Mouse (Mus musculus): Measurements from ENCODE around the gene Zfp366.

The Zfp366 gene

DNA sequence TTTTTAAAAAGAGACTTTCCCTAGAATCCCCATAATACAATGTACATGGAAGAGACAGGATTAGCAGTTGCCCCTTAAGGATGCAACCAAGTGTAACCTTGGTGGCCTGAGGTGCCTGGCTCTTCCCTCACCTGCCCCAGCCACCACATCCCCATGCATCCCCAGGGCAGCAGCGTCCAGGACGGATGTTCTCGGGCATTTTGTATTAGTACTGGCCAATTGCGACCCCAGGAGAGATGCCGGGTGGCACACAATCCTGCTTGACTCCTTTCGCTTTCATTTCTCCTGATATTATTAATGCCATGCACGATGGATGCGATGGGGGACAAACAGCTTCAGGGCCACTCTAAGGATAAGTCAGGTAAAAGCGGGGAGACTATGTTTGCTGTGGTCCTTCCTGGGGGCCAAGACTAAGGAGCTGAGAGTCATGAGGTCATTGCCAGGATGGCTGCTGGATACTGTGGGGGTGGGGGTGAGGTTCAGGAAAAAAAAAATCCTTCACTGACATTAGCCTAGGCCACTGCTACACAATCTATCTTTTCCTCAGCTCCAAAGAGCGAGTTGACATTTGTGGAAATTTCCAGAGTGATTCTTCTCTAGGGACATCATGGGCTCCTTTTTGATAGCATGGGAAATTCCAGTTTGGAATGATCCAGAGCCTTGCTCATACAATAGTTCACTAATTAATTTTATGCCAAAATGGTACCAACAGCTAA lies 1.7 kb downstream of the Zfp366 start:
- no peak for DNase-seq (ENCODE audit: low spot score in 2 of 2)

DNA sequence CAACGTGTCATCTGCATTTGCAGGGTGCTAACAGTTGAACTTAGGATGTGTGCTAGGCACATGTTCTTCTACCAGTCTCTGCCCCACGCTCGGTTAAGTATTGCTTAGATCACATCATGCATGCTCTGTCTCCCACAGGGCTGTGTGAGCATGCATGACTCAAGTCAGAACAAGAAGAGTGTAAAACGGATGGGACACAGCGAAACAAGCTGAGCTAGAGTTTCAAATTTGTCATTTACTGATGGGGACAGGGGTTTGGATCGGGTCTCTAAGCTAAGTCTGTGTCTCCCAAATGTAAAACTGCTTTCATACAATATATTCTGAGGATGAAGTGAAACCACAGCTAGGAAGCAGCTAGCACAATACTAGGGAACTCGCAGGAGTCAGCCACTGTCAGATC lies 2.2 kb downstream of the Zfp366 start:
- no peak for DNase-seq (ENCODE audit: low spot score in 2 of 2)

DNA sequence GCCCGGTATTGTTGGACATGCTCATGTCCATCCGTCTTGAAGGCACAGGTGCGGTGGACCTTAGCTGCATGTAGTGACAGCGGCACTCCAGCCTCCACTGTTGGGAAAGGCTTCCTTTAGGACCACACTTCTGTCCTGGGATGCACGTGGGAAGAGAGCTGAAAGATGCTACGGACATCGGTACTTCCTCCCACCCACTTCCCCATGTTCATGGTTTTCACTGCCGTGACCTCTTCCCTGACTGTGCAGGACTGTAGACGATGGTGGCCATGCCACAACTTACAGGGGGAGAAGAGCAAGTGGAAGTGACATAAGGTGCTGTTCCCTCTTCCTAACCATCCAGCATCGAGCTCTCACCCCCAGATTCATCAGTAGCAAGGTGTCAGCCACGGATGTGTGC lies 2.8 kb downstream of the Zfp366 start:
- no peak for DNase-seq (ENCODE audit: low spot score in 2 of 2)

DNA sequence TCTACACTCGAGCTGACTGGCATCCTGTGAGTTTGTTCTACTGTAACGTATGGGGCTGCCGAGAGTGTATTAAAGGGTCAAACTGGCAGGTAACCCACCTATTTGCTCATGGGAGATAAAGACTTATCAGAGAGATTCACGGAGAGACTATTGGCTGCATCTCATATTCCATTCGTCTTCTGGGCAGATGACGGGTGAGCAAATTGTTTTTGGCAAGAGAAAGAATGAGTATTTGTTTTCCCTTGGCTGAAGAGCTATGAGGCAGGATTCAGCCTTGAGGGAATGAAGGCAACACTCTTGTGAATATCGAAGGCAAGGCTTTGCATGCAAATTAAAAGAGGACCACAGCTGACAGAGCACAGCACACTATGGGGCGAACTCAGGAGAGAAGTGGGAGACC lies 4.0 kb downstream of the Zfp366 start:
- DNase-seq (ENCODE audit: low spot score in 2 of 2): no peak

DNA sequence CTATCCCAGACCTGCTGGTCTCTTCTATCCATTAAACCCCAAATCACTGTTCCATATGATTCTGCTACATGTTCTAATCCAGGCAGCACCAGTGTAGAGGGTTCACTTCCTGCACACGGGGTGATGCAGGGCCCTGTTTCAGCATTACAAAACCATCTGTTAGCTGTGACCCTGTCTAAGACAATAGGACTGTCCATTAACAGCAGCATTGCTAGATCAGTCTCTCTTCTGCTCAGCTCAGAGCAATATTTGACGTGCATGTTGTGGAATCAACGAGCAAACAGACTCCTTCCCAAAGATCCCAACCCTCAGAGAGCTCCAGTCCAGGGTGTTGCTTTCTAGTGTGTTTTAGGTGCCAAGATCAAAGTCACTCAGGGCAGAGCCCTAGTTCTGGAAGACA lies 5.0 kb downstream of the Zfp366 start:
- no peak for DNase-seq (ENCODE audit: low spot score in 2 of 2)

DNA sequence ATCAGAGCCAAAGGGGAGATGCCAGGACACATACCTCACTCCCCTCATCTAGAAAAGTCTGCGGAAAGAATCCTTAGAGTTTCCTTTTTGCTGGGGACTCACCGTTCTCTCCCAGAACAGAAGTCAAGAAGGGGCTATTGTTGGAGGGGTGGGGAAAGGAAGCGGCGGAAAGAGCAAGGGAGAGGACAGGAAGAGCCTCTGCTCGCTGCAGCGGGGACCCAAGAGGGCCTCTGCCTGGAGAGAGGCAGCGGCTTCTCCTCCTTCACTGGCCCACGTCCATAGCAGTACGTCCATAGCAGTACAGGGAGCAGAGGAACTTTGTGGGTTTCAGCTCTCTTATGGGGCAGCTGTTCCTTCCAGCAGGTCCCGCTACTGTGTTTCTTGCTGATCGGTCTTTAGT lies 5.8 kb downstream of the Zfp366 start:
- DNase-seq (ENCODE audit: low spot score in 2 of 2): no peak

DNA sequence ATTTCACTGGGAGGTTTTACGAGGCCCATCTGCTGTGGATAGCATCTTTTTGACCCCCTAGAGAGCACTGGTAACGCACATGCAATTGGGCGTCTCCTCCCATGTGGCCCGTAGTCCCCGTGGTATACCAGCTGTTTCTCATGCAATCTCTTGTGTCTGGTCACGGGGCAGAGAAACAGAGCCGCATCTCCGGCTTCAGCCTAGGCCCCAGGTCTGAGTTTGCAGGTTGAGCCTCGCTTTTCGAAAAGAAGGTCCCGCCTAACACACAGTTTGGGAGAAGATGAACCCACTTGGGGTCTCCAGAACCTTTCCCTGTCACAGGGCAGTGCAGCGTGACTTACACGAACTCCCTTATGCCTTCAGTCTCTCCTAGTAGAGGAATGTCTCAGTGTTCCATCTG lies 6.4 kb downstream of the Zfp366 start:
- DNase-seq (ENCODE audit: low spot score in 2 of 2): no peak

DNA sequence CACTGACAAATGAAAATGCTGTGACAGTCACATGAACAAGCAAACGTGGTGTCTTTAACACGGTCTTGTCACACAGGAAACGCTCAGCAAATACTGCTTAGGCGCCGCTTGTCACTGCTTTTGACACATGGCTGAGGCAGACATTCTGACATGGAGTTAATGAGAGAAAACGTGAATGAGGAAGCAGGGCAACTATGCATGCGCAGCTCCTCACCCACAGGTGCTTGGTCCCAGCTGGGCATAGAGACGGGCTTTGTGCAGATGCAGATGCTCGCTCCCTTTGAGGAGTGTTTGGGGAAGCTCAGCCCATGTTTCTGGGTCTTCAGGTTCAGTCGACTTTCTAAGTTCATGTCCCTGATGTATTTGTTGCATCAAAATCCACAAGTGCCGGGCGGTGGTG lies 11.7 kb downstream of the Zfp366 start:
- no peak for DNase-seq (ENCODE audit: low spot score in 2 of 2)

DNA sequence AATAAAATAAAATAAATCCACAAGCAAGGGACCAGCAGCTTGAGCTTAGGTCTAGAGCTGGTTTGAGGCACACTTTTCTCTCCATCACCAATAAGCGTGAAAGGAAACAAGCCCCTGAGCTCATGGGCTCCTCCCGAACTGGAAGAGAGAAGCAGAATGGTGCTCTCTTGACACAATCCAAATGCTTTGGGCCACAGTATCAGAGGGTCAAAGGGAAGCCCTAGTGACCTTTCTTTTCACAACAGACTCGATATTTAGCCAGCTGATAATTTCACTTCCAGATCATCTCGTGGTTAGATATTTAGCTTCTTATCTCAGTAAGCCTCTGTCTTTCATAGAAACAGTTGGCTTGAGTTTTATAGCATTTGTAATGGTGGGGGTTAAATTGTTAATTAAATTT lies 12.2 kb downstream of the Zfp366 start:
- DNase-seq (ENCODE audit: low spot score in 2 of 2): no peak

DNA sequence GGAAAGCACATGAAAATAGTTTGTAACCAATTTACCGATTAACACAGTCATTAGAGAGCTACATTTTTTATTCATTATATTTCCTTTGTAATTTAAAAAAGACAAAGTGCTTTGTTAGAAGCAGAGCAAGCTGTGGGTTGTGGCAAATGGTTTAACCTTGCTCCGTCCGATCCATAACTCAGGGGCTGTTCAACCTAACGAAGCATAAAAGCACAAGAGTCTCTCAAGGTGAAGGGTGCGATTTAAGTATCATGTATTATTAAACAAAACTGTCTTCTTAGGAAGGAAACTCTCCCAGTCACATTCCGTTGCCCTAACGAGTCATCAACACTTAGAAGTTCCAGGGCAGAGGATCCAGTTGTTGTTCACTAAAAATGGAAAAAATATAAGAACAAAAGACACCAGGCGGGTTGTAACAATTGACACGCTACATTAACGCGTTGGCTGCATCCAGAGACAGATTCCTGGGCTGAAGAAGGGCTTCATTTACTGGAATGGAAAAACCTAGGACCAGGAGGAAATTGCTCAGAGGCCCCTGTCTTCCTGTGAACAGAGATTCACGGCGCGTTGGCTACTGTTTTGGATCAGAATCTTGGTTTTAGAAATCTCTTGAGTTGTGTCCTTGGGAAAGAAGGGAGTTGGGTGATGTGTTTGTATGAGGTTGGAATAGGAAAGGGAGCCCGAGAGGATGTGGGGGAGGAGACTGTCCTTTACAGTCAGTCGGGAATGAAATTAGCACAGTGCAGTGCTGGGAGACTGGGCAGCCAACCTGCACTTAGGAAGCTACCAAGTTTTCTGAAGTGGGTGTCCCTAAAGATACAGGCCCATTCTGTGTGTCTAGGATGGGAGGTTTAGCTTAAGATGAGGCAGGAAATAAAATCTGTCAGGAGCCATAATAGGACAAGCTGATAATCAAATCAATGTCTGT lies 17.3 kb downstream of the Zfp366 start:
- no peak for DNase-seq (ENCODE audit: low spot score in 2 of 2)

DNA sequence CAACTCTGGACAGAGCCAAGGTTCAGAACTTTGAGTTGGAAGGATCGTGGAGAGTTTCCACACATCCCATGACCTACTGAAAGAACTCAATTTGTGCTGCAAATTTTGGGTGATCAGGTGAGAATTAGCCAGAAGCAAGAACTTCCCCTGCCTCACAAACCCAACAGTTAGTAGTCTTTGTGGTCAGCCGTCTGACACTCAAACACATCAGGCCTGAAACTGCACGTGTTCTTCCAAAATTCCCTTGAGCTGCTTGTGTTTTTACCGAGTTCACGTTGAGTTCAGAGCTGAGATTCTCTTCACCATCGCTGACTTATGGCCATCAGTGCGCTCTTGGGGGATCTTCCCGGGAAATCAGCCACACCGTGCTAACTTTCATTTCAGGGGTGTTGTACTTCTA lies 22.6 kb downstream of the Zfp366 start:
- no peak for DNase-seq (ENCODE audit: low spot score in 2 of 2)

DNA sequence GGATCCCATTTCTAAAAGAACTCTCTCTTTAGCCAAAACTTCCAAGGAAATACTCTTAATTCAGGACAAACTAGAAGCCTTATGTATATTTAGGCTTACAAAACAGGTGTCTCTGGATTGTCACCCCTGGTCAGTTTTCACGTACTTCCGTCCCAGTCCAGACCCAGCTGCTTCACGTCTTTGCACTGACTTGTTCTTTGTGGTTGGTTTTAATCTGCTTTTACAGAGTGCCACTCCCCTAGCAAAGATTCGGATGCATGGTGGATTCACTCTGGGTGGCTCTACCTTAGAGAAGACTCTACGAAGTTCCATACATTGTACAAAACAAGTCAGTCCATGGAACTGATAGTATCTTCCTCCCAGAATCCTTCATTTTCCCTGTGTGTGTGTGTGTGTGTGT lies 25.2 kb downstream of the Zfp366 start:
- no peak for DNase-seq (ENCODE audit: low spot score in 2 of 2)

DNA sequence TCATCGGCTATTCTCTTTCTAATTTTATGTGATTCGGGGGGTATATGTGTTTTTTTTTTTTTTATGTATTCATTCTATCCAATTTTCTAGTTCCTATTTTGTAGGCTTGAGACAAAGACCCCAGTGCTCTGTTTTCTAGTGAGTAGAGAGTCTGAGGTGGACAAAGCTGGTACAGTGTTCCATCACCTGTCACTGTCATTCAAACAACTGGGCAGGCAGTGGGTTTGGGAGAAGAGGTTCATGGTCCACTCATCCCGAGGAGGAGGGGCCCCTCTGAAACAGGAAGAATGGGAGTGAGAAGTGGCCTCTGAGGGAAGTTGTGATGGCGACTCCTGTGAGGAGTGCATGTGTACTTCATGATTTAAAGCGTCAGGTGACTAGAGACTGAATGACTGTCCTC lies 26.2 kb downstream of the Zfp366 start:
- DNase-seq (ENCODE audit: low spot score in 2 of 2): no peak

DNA sequence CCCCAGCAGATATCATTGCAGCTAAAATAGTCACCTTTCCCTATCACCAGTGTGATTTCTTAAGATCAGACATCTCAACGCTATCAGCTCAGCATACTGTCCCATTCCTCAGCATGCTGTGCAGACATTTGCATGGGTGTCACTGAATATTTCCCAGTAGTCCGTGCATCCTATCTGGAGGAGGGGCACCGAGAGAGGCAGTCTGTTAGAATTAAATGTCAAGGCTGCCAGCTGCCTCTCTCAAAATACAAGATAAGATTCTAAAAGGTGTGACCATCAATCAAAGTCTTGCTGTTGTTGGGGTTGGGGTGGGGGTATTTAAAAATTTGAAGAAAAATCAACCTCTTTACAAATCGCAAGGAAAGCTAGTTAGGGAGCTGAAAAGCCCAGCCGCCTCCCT lies 28.4 kb downstream of the Zfp366 start:
- DNase-seq (ENCODE audit: low spot score in 2 of 2): no peak

DNA sequence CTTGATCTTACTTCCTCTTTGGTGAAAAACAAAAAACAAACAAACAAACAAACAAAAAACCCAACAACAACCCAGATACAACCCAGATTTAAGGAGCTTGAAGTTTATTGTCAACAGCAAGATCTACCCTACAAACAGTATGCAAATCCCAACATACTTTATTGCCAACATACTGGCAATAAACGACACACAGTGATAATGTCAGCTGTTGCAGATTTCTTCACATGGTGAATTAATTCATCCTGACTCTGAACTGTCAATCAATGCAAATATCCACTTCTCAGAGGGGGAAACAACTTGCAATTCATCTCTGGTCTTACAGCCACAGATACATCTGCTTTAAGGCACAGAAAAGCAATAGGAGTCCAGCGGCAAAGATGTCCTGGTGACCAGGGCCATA lies 31.4 kb downstream of the Zfp366 start:
- no peak for DNase-seq (ENCODE audit: low spot score in 2 of 2)

DNA sequence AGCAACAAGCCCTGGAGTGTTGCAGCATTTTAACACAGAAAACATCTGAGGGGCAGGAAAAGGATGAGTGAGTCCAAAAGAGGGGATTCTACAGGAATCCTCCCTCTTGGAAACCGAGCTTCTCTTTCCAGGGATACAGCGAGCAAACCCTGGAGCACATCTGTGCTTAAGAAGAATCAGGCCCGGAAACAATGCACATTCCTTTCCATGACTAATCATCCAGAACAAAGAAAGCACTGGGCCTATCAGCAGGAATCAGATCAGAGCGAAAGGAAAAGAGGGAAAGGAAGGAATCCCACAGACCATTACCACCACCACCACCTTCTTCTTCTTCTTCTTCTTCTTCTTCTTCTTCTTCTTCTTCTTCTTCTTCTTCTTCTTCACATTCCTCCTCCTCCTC lies 33.4 kb downstream of the Zfp366 start:
- DNase-seq (ENCODE audit: low spot score in 2 of 2): no peak

DNA sequence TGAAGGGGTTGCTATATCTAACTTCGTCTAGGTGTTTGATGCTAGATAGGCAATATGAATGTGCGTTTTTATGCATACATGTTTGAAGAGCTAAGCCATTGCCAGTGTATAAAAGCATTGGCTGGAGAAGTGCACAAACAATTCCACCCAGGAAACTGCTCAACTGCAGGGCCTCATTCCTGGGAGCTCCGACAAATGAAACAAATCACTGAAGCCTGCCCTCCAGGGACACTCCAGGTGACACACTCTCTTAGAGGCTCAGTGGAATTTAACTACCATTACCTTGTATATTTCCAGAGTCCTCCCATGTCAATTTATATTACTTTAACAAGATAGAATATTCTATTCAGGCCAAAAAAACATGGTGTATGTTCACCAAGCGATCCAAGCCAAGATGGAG lies 35.0 kb downstream of the Zfp366 start:
- no peak for DNase-seq (ENCODE audit: low spot score in 2 of 2)

DNA sequence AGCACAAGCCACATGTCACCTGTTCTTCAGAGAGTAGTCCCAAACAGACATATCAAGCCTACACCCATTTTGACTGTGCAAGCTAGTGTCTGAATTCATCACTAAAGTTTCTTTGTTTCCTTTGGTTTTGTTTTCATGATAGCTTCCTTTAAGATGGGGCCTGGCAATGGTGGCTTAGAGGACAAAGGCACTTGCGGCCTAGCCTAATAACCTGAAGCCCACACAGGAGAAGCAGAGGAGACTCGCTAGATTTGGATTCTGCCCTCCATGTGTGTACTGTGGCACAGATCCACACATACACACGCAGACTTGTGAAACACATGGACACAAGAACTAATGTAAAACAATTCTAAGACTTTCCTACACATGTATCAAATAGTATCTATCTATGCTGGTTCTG lies 37.4 kb downstream of the Zfp366 start:
- no peak for DNase-seq (ENCODE audit: low spot score in 2 of 2)

DNA sequence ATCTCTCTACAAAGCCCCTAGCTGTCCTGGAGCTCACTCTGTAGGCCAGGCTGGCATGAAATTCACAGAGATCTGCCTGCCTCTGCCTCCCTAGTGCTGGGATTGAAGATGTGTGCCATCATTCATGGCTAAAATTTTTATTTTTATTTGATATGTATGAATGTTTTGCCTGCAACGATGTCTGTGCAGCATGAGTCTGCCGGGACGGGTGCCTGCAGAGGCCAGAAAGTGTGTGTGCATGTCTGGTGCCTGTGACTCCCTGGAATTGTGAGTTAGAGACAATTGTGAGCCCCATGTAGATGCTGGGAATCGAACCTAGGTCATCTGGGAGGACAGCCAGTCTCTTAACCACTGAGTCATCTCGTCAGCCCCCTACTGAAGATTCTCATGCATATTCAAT lies 37.9 kb downstream of the Zfp366 start:
- DNase-seq (ENCODE audit: low spot score in 2 of 2): no peak

DNA sequence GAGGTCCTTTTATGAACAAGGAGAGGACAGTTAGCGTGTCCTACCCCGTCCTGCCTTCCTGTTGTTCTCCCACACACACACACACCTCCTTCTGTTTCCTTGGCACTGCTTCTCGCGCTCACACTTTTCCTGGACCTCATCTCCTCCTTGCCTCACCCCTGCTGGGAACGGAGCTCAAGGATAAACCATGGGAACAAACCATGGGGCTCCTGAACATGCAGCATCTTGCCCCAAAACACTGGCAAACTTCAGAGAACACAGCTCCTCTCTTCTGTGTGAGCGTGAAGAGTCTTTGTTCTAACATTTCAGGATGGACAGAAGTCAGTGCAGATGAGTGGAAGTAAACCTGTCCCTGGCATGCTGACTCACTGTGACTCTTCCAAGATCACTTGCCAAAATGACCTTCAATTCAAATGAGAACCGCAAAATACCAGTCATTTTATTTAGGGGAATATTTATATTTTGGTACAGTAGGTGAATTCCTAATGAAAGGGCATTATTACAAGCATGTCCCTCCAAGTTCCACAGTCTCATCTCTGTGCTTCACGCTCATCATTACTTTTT lies 38.8 kb downstream of the Zfp366 start:
- DNase-seq (ENCODE audit: low spot score in 2 of 2): no peak

DNA sequence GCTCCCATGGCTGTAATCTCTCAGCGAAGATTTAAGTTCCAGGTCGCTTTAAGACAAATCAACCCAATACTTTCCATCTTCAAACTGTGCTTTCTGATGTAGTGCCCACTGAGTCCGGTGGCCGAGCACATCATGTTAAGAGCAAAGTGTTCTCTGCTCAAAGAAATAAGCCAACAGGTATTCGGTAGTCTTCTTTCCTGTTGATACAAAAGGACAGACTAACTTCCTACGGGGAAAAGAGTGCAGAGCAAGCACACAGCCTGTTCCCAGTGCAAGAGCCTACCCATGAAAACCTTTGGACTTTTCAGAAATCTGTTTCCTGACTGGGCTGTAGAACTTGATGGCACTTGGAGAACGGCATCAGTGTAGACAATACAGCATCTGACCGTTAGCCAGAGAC lies 39.3 kb downstream of the Zfp366 start:
- DNase-seq (ENCODE audit: low spot score in 2 of 2): no peak

DNA sequence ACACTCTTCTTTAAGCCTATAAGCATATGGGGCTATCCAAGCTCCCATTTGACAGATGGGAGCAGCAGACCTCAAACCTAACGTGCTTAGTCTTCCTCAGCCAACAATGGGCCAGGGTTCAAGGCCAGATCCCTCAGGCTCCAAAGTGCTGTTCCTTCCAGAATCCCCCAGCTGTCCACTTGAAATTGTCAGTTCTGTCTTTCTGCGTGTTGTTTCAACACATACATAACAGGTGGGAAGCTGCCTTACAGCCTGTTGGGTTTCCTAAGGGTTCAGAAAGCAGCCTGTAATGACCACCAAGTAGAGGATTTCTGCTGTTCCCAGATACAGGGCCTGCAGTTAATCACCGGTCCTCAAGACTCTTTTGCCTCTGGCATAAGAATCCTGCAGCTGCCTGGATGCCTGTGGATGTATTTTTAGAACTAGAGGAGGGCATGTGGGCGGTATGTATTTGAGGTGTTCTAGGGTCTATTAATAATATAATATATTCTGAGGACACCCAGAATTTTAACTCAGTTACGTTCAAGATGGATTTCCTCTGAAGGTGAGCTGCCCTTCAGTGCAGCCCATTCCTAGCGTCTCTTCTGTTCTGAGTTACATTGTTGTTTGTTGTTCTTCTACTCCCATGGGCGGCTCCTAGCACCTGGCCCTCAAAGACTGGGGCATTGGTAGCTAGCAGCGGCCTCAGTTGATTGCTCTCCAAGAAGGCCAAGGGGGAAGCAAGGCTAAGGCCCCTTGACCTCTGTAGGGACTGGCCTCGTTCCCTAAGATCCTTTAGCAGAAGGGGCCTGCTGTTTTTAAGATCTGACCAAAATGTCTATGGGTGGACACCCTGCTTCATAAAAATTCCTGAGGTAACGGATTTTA lies 41.0 kb downstream of the Zfp366 start:
- no peak for DNase-seq (ENCODE audit: low spot score in 2 of 2)

Measured in right cerebral cortex, postnatal 36 days (tissue).